12 mouse cellular contexts compared by ENCODE assay signal in genomic region chr1:30772851-30773250, GRCm38 (mm10).
"Had no signal": no experiment of that assay in that cellular context is flagged by ENCODE, and none has a peak within 500 bp of the region (broad histone marks: within the 10 kb centered on the region; RNA-seq: fewer than 3 reads in every experiment).

No protein-coding gene starts in this region.

- DNase-seq: gastrocnemius, postnatal 14 days; gastrocnemius, postnatal 36 days; heart, adult 18-20 months; heart, postnatal 10 days; kidney, adult 11 months; kidney, adult 2 months; kidney, adult 9 months; kidney, postnatal 14 days; kidney, postnatal 36 days; layer of hippocampus, adult 9-11 months; layer of hippocampus, postnatal 36 days; lung, adult 18-20 months had no signal
